Mouse (Mus musculus): ENCODE data around the gene Crcp. TPM values are rescaled to one million over a fixed set of nuclear protein-coding genes. Genes with fewer than 3 reads are reported as not detected.

The Crcp gene
- polyA plus RNA-seq, 1 experiment from 2014 or later, result 24.9 TPM

- no peak for DNase-seq (ENCODE audit: low spot score)
- WGBS, result 66% methylated on average over 8 of the region's 8 CpGs
These were observed 9.6 kb upstream of the Crcp start for GRCm38 (mm10) chr5:130019461-130019860.

GRCm38 (mm10) chr5:130021361-130021966 is 7.6 kb upstream of the Crcp start:
- Histone ChIP-seq H3K4me2 (ENCODE audit: low read depth, low read length) (no peak overlapping the region), H3K36me3 (ENCODE audit: control insufficient read depth, insufficient read depth, low read length) (no peaks in the 10 kb centered on the region), H3K4me1 (ENCODE audit: control insufficient read depth, insufficient read depth, low read length) (no peaks in the 10 kb centered on the region), H3K9ac (ENCODE audit: low read depth, low read length) (peak overlapping the region; percentile 45), H3K4me3 (ENCODE audit: low read depth, low read length) (no peak overlapping the region), H3K9me3 (ENCODE audit: control insufficient read depth, low read length) (no peaks in the 10 kb centered on the region), H3K27ac (replicated peaks; ENCODE audit: low read depth, low read length) (no peak overlapping the region), H3K27me3 (replicated peaks; ENCODE audit: control insufficient read depth, insufficient read depth, low read length) (no peaks in the 10 kb centered on the region)
- ATAC-seq (ENCODE audit: low read depth) (no peak), DNase-seq (ENCODE audit: low spot score) (no peak)
- WGBS, result 49% methylated on average over 5 of the region's 5 CpGs

More at GRCm38 (mm10) chr5:130019461-130019860, 9.6 kb upstream of the Crcp start:
- H3K4me3 ChIP-seq (ENCODE audit: low read depth, low read length), result no peak overlapping the region
- ATAC-seq (ENCODE audit: low read depth), result no peak
- peaks cover 18% of the 10 kb centered on the region for H3K36me3 ChIP-seq (ENCODE audit: control insufficient read depth, insufficient read depth, low read length)
- H3K27me3 ChIP-seq (replicated peaks; ENCODE audit: control insufficient read depth, insufficient read depth, low read length), result no peaks in the 10 kb centered on the region
- H3K9me3 ChIP-seq (ENCODE audit: control insufficient read depth, low read length), result no peaks in the 10 kb centered on the region
- no peak overlapping the region for H3K9ac ChIP-seq (ENCODE audit: low read depth, low read length)
- H3K27ac ChIP-seq (replicated peaks; ENCODE audit: low read depth, low read length), result no peak overlapping the region
- no peak overlapping the region for H3K4me2 ChIP-seq (ENCODE audit: low read depth, low read length)
- no peaks in the 10 kb centered on the region for H3K4me1 ChIP-seq (ENCODE audit: control insufficient read depth, insufficient read depth, low read length)

- no peak for ATAC-seq (ENCODE audit: low read depth)
- Histone ChIP-seq H3K36me3 (ENCODE audit: control insufficient read depth, insufficient read depth, low read length) (no peaks in the 10 kb centered on the region), H3K4me1 (ENCODE audit: control insufficient read depth, insufficient read depth, low read length) (no peaks in the 10 kb centered on the region), H3K27me3 (replicated peaks; ENCODE audit: control insufficient read depth, insufficient read depth, low read length) (no peaks in the 10 kb centered on the region), H3K9me3 (ENCODE audit: control insufficient read depth, low read length) (no peaks in the 10 kb centered on the region), H3K4me2 (ENCODE audit: low read depth, low read length) (no peak overlapping the region), H3K27ac (replicated peaks; ENCODE audit: low read depth, low read length) (no peak overlapping the region), H3K4me3 (ENCODE audit: low read depth, low read length) (no peak overlapping the region), H3K9ac (ENCODE audit: low read depth, low read length) (no peak overlapping the region)
- 62% methylated on average over 7 of the region's 7 CpGs for WGBS
- DNase-seq (ENCODE audit: low spot score), result no peak
These were observed 6.7 kb upstream of the Crcp start for GRCm38 (mm10) chr5:130022366-130022765.

- peak overlapping the region; percentile 86 for H3K4me2 ChIP-seq (ENCODE audit: low read depth, low read length)
- no peaks in the 10 kb centered on the region for H3K9me3 ChIP-seq (ENCODE audit: control insufficient read depth, low read length)
- H3K27ac ChIP-seq (replicated peaks; ENCODE audit: low read depth, low read length), result no peak overlapping the region
- H3K4me1 ChIP-seq (ENCODE audit: control insufficient read depth, insufficient read depth, low read length), result no peaks in the 10 kb centered on the region
- WGBS, result 37% methylated on average over 12 of the region's 12 CpGs
- ATAC-seq (ENCODE audit: low read depth) (no peak), DNase-seq (ENCODE audit: low spot score) (no peak)
- H3K27me3 ChIP-seq (replicated peaks; ENCODE audit: control insufficient read depth, insufficient read depth, low read length), result no peaks in the 10 kb centered on the region
- peak overlapping the region; percentile 54 for H3K4me3 ChIP-seq (ENCODE audit: low read depth, low read length)
- no peaks in the 10 kb centered on the region for H3K36me3 ChIP-seq (ENCODE audit: control insufficient read depth, insufficient read depth, low read length)
- 0 out of 2 replicates have a peak overlapping the region, but pooled peaks have one; percentile 16 for H3K9ac ChIP-seq (ENCODE audit: low read depth, low read length)
These were observed 5.9 kb upstream of the Crcp start for GRCm38 (mm10) chr5:130023067-130023766.

- Histone ChIP-seq H3K27ac (replicated peaks; ENCODE audit: low read depth, low read length) (peak overlapping the region; percentile 57; the same call in 1 of the 2 replicates), H3K9ac (ENCODE audit: low read depth, low read length) (peak overlapping the region; percentile 67), H3K4me2 (ENCODE audit: low read depth, low read length) (peak overlapping the region; percentile 86), H3K4me1 (ENCODE audit: control insufficient read depth, insufficient read depth, low read length) (no peaks in the 10 kb centered on the region), H3K27me3 (replicated peaks; ENCODE audit: control insufficient read depth, insufficient read depth, low read length) (no peaks in the 10 kb centered on the region), H3K36me3 (ENCODE audit: control insufficient read depth, insufficient read depth, low read length) (no peaks in the 10 kb centered on the region), H3K9me3 (ENCODE audit: control insufficient read depth, low read length) (no peaks in the 10 kb centered on the region), H3K4me3 (ENCODE audit: low read depth, low read length) (peak overlapping the region; percentile 54)
- DNase-seq (ENCODE audit: low spot score), result peak; percentile 96
- ATAC-seq (ENCODE audit: low read depth), result peak; percentile 93
- 0% methylated on average over 32 of the region's 32 CpGs for WGBS
These were observed 5.1 kb upstream of the Crcp start for GRCm38 (mm10) chr5:130023767-130024539.

GRCm38 (mm10) chr5:130027134-130027533 is 2.0 kb upstream of the Crcp start:
- Histone ChIP-seq H3K4me1 (ENCODE audit: control insufficient read depth, insufficient read depth, low read length) (no peaks in the 10 kb centered on the region), H3K4me2 (ENCODE audit: low read depth, low read length) (no peak overlapping the region)
- whole genome bisulfite sequencing, result 79% methylated on average over 5 of the region's 5 CpGs

GRCm38 (mm10) chr5:130027696-130028095 is 1.4 kb upstream of the Crcp start:
- H3K9me3 ChIP-seq (ENCODE audit: control insufficient read depth, low read length), result no peaks in the 10 kb centered on the region
- DNase-seq (ENCODE audit: low spot score), result no peak
- 85% methylated on average over 7 of the region's 7 CpGs for WGBS
- no peaks in the 10 kb centered on the region for H3K27me3 ChIP-seq (replicated peaks; ENCODE audit: control insufficient read depth, insufficient read depth, low read length)
- no peak overlapping the region for H3K27ac ChIP-seq (replicated peaks; ENCODE audit: low read depth, low read length)
- H3K4me2 ChIP-seq (ENCODE audit: low read depth, low read length), result no peak overlapping the region
- H3K36me3 ChIP-seq (ENCODE audit: control insufficient read depth, insufficient read depth, low read length), result no peaks in the 10 kb centered on the region
- no peak overlapping the region for H3K9ac ChIP-seq (ENCODE audit: low read depth, low read length)
- no peak overlapping the region for H3K4me3 ChIP-seq (ENCODE audit: low read depth, low read length)
- ATAC-seq (ENCODE audit: low read depth), result no peak
- H3K4me1 ChIP-seq (ENCODE audit: control insufficient read depth, insufficient read depth, low read length), result no peaks in the 10 kb centered on the region

More at GRCm38 (mm10) chr5:130027134-130027533, 2.0 kb upstream of the Crcp start:
- DNase-seq (ENCODE audit: low spot score) (no peak), ATAC-seq (ENCODE audit: low read depth) (no peak)
- Histone ChIP-seq H3K27me3 (replicated peaks; ENCODE audit: control insufficient read depth, insufficient read depth, low read length) (no peaks in the 10 kb centered on the region), H3K9ac (ENCODE audit: low read depth, low read length) (no peak overlapping the region), H3K36me3 (ENCODE audit: control insufficient read depth, insufficient read depth, low read length) (no peaks in the 10 kb centered on the region), H3K9me3 (ENCODE audit: control insufficient read depth, low read length) (no peaks in the 10 kb centered on the region), H3K4me3 (ENCODE audit: low read depth, low read length) (no peak overlapping the region), H3K27ac (replicated peaks; ENCODE audit: low read depth, low read length) (no peak overlapping the region)

GRCm38 (mm10) chr5:130031410-130032390 is 2.6 kb downstream of the Crcp start:
- Histone ChIP-seq H3K27ac (replicated peaks; ENCODE audit: low read depth, low read length) (no peak overlapping the region), H3K9ac (ENCODE audit: low read depth, low read length) (no peak overlapping the region), H3K4me2 (ENCODE audit: low read depth, low read length) (no peak overlapping the region), H3K36me3 (ENCODE audit: control insufficient read depth, insufficient read depth, low read length) (peaks cover 13% of the 10 kb centered on the region; the same call in 1 of the 2 replicates), H3K27me3 (replicated peaks; ENCODE audit: control insufficient read depth, insufficient read depth, low read length) (no peaks in the 10 kb centered on the region), H3K9me3 (ENCODE audit: control insufficient read depth, low read length) (no peaks in the 10 kb centered on the region), H3K4me3 (ENCODE audit: low read depth, low read length) (no peak overlapping the region), H3K4me1 (ENCODE audit: control insufficient read depth, insufficient read depth, low read length) (no peaks in the 10 kb centered on the region)
- 88% methylated on average over 19 of the region's 19 CpGs for WGBS
- DNase-seq (ENCODE audit: low spot score), result no peak
- no peak for ATAC-seq (ENCODE audit: low read depth)

Data from embryonic facial prominence, embryonic 14.5 days (tissue).